Mouse (Mus musculus): ENCODE measurements around the gene Slc25a22.
"Not testable (repeated sequence)": the region's sequence is repeated elsewhere in the genome, so short reads cannot be mapped to it uniquely, and the experiment has no call there.

Gene Slc25a22

GRCm38 (mm10) chr7:141426948-141427730, 10.6 kb downstream of the Slc25a22 start:
- in situ Hi-C loops (cut with MboI; ENCODE audit: unreplicated experiment in 2 of 2), result no loop called here

GRCm38 (mm10) chr7:141423811-141424210, 13.9 kb downstream of the Slc25a22 start:
- in situ Hi-C loops (cut with MboI; ENCODE audit: unreplicated experiment in 2 of 2), result no loop called here

- in situ Hi-C loops (cut with MboI; ENCODE audit: unreplicated experiment in 2 of 2), result no loop called here
Measured at GRCm38 (mm10) chr7:141420030-141420702, 17.5 kb downstream of the Slc25a22 start.

GRCm38 (mm10) chr7:141418970-141419369, 18.7 kb downstream of the Slc25a22 start:
- in situ Hi-C loops (cut with MboI; ENCODE audit: unreplicated experiment in 2 of 2), result no loop called here

GRCm38 (mm10) chr7:141417731-141418681, 19.7 kb downstream of the Slc25a22 start:
- in situ Hi-C loops (cut with MboI; ENCODE audit: unreplicated experiment in 2 of 2), result no loop called here

GRCm38 (mm10) chr7:141416144-141416841, 21.4 kb downstream of the Slc25a22 start:
- in situ Hi-C loops (cut with MboI; ENCODE audit: unreplicated experiment in 2 of 2), result no loop called here

- in situ Hi-C loops (cut with MboI; ENCODE audit: unreplicated experiment in 2 of 2), result loop anchor here (5.0 kb wide), 3 partner anchors 38 to 113 kb away; partner anchors contain the start of gene Pnpla2 (in 1 of the 2)
Measured at GRCm38 (mm10) chr7:141413809-141414584, 23.7 kb downstream of the Slc25a22 start, which contains the start of gene Gatd1. Gatd1 (minus strand) TSS chr7:141414136.

- in situ Hi-C loops (cut with MboI; ENCODE audit: unreplicated experiment in 2 of 2), result loop anchor here (5.0 kb wide), 3 partner anchors 39 to 114 kb away; partner anchors contain the start of gene Pnpla2 (in 1 of the 2)
Measured at GRCm38 (mm10) chr7:141413331-141413730, 24.4 kb downstream of the Slc25a22 start.

GRCm38 (mm10) chr7:141411667-141412066, 26.0 kb downstream of the Slc25a22 start:
- in situ Hi-C loops (cut with MboI; ENCODE audit: unreplicated experiment in 2 of 2), result loop anchor here (5.0 kb wide), 3 partner anchors 41 to 116 kb away; partner anchors contain the start of gene Pnpla2 (in 1 of the 2)

- in situ Hi-C loops (cut with MboI; ENCODE audit: unreplicated experiment in 2 of 2), result loop anchor here (5.0 kb wide), 3 partner anchors 42 to 117 kb away; partner anchors contain the start of gene Pnpla2 (in 1 of the 2)
Measured at GRCm38 (mm10) chr7:141410631-141411030, 27.1 kb downstream of the Slc25a22 start.

- in situ Hi-C loops (cut with MboI; ENCODE audit: unreplicated experiment in 2 of 2), result no loop called here
Measured at GRCm38 (mm10) chr7:141408833-141409232, 28.9 kb downstream of the Slc25a22 start.

- in situ Hi-C loops (cut with MboI; ENCODE audit: unreplicated experiment in 2 of 2), result not testable (repeated sequence)
Measured at GRCm38 (mm10) chr7:141407670-141408069, 30.0 kb downstream of the Slc25a22 start.

- in situ Hi-C loops (cut with MboI; ENCODE audit: unreplicated experiment in 2 of 2), result no loop called here
Measured at GRCm38 (mm10) chr7:141405466-141405865, 32.2 kb downstream of the Slc25a22 start.

GRCm38 (mm10) chr7:141403305-141403704, 34.4 kb downstream of the Slc25a22 start:
- in situ Hi-C loops (cut with MboI; ENCODE audit: unreplicated experiment in 2 of 2), result no loop called here

GRCm38 (mm10) chr7:141395348-141395747, 42.3 kb downstream of the Slc25a22 start:
- in situ Hi-C loops (cut with MboI; ENCODE audit: unreplicated experiment in 2 of 2), result no loop called here

- in situ Hi-C loops (cut with MboI; ENCODE audit: unreplicated experiment in 2 of 2), result no loop called here
Measured at GRCm38 (mm10) chr7:141394771-141395170, 42.9 kb downstream of the Slc25a22 start.

GRCm38 (mm10) chr7:141394158-141394557, 43.5 kb downstream of the Slc25a22 start:
- in situ Hi-C loops (cut with MboI; ENCODE audit: unreplicated experiment in 2 of 2), result no loop called here

- in situ Hi-C loops (cut with MboI; ENCODE audit: unreplicated experiment in 2 of 2), result no loop called here
Measured at GRCm38 (mm10) chr7:141392552-141393222, 45.0 kb downstream of the Slc25a22 start.

Measured in v-Abl transformed pro-B cells (cell line).